Mouse (Mus musculus) midbrain, embryonic 16.5 days (tissue): ENCODE results near the gene Cdc42bpb. TPM values are rescaled to one million over a fixed set of nuclear protein-coding genes. Genes with fewer than 3 reads are reported as not detected.

Source experiments
- ATAC-seq: fragments of 200-750 bp; cut with Nextera tagmentation; 2 replicates; pipeline ENCODE4 v1.8.0; 2017; ENCODE audit warnings: moderate TSS enrichment
- H3K27ac ChIP-seq: fragments of 300-500 bp; sonication (generic); 2 replicates; pipeline ENCODE4 v1.5.1; 2014; ENCODE audit warnings: mild to moderate bottlenecking, low read length, mixed read lengths
- H3K27me3 ChIP-seq: fragments of 300-500 bp; sonication (generic); 2 replicates; pipeline ENCODE4 v1.6.1; 2014; ENCODE audit warnings: low read depth, low read length, mixed read lengths; ENCODE audit not compliant: control insufficient read depth, insufficient read depth
- H3K36me3 ChIP-seq: fragments of 300-500 bp; sonication (generic); 2 replicates; pipeline ENCODE4 v1.6.1; 2014; ENCODE audit warnings: mild to moderate bottlenecking, low read length, moderate library complexity, mixed read lengths; ENCODE audit not compliant: control insufficient read depth, insufficient read depth
- H3K4me1 ChIP-seq: fragments of 300-500 bp; sonication (generic); 2 replicates; pipeline ENCODE4 v1.6.1; 2014; ENCODE audit warnings: mild to moderate bottlenecking, low read length, mixed read lengths; ENCODE audit not compliant: control insufficient read depth, insufficient read depth
- H3K4me2 ChIP-seq: fragments of 300-500 bp; sonication (generic); 2 replicates; pipeline ENCODE4 v1.6.1; 2014; ENCODE audit warnings: mild to moderate bottlenecking, low read length, mixed read lengths
- H3K4me3 ChIP-seq: fragments of 300-500 bp; sonication (generic); 2 replicates; pipeline ENCODE4 v1.5.1; 2014; ENCODE audit warnings: low read depth, mild to moderate bottlenecking, low read length, moderate library complexity, mixed read lengths
- H3K9ac ChIP-seq: fragments of 300-500 bp; sonication (generic); 2 replicates; pipeline ENCODE4 v1.6.1; 2014; ENCODE audit warnings: low read depth, low read length, mixed read lengths
- H3K9me3 ChIP-seq: fragments of 300-500 bp; sonication (generic); replicated peaks from 2 replicates; pipeline ENCODE4 v1.6.1; 2014; ENCODE audit warnings: mild to moderate bottlenecking, low read length, mixed read lengths; ENCODE audit not compliant: control insufficient read depth, poor library complexity, severe bottlenecking
- WGBS: fragments of 180-500 bp; shearing (Covaris S2); extraction: QIAGEN DNeasy Blood & Tissue Kit; methylation state at CpG from one replicate; pipeline ENCODE4 v1.1.7; 2014; 5-methylcytosine and 5-hydroxymethylcytosine counted together
- polyA plus RNA-seq: library from polyadenylated mRNA; unstranded; fragments of >200 nt; fragmentation: Nextera tagmentation; extraction: Ambion mirVana; gene quantifications from 2 replicates; pipeline ENCODE4 v1.2.1, GENCODE M21; 2015

Cdc42bpb gene
- polyA plus RNA-seq, 1 experiment from 2014 or later = 40.2 TPM

- no peak overlapping the region for H3K27ac ChIP-seq
- H3K36me3 ChIP-seq = peaks cover 22% of the 10 kb centered on the region
- H3K4me1 ChIP-seq = no peaks in the 10 kb centered on the region
- no peak overlapping the region for H3K4me2 ChIP-seq
- H3K9ac ChIP-seq = no peak overlapping the region
- ATAC-seq = no peak
- no peaks in the 10 kb centered on the region for H3K27me3 ChIP-seq
- no peaks in the 10 kb centered on the region for H3K9me3 ChIP-seq
- H3K4me3 ChIP-seq = no peak overlapping the region
- WGBS = 82% methylated on average over 15 of the region's 15 CpGs
Measured at GRCm38 (mm10) chr12:111333020-111333605, 44.4 kb downstream of the Cdc42bpb start.

DNA sequence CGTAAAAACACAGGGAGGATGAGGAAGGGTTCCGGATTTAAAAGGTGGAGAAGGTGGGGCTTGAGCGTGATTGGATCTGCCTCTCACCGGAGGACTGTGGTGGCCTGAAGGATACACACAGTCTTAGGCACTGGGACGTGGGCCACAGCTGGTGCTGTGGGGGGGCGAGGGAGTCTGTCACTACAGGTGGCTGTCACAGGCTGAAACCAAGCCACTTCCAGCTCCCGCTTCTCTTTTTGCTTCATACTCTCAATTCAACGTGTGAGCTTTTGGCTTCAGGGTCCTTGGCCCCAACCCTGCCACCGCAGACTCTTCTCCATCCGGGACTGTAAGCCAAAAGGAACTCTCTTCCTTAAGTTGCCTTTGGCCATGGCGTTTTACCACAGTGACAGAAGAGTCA lies 45.1 kb downstream of the Cdc42bpb start:
- no peak overlapping the region for H3K4me3 ChIP-seq
- H3K27ac ChIP-seq = no peak overlapping the region
- no peak overlapping the region for H3K4me2 ChIP-seq
- ATAC-seq = no peak
- no peaks in the 10 kb centered on the region for H3K27me3 ChIP-seq
- H3K36me3 ChIP-seq = peaks cover 21% of the 10 kb centered on the region
- H3K9me3 ChIP-seq = no peaks in the 10 kb centered on the region
- no peak overlapping the region for H3K9ac ChIP-seq
- no peaks in the 10 kb centered on the region for H3K4me1 ChIP-seq
- WGBS = 94% methylated on average over 11 of the region's 11 CpGs

DNA sequence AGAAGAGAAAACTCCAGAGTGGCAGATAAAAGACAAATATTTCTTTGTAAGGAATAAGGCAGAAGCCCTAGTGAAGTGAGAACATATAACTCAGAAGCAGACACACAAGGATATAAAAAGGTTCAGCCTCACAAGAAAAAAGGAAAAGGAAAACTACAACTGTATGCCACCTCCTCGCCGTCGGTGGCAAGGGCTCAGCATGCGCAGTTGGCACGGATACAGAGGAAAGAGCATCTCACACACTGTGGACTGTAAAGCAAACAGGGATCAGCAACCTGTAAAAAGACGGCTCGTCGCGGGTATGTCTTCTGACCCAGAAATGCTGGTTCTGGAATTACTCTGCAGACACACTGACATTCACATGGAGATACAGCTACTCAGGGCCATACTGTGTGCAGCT lies 45.9 kb downstream of the Cdc42bpb start:
- no peak overlapping the region for H3K4me2 ChIP-seq
- H3K9me3 ChIP-seq = no peaks in the 10 kb centered on the region
- H3K27ac ChIP-seq = no peak overlapping the region
- H3K27me3 ChIP-seq = no peaks in the 10 kb centered on the region
- no peak overlapping the region for H3K9ac ChIP-seq
- H3K4me1 ChIP-seq = no peaks in the 10 kb centered on the region
- 95% methylated on average over 9 of the region's 9 CpGs for WGBS
- peaks cover 23% of the 10 kb centered on the region for H3K36me3 ChIP-seq
- no peak overlapping the region for H3K4me3 ChIP-seq
- no peak for ATAC-seq

DNA sequence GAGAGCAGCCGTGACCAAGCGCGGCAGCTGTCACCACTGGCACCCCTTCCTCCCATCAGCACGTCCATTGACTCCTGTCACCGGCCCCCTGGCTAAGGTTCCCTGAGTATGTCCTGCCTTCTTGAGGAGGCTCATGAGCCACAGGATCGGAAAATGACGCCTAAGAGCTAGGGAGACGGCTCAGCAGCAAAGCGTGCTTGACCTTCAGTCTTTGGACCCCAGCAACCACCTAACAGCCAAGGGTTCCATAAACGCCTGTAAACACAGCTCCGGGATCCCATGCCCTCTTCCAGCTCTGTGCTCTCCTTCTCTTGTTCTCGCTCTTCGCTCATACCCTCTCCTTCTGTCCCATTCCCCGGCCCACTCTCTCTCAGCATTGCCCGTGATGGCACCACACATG lies 48.2 kb downstream of the Cdc42bpb start:
- no peaks in the 10 kb centered on the region for H3K27me3 ChIP-seq
- H3K4me1 ChIP-seq = no peaks in the 10 kb centered on the region
- 97% methylated on average over 15 of the region's 15 CpGs for WGBS
- H3K4me3 ChIP-seq = no peak overlapping the region
- peaks cover 24% of the 10 kb centered on the region for H3K36me3 ChIP-seq
- no peak overlapping the region for H3K27ac ChIP-seq
- no peaks in the 10 kb centered on the region for H3K9me3 ChIP-seq
- ATAC-seq = no peak
- no peak overlapping the region for H3K4me2 ChIP-seq
- H3K9ac ChIP-seq = no peak overlapping the region

DNA sequence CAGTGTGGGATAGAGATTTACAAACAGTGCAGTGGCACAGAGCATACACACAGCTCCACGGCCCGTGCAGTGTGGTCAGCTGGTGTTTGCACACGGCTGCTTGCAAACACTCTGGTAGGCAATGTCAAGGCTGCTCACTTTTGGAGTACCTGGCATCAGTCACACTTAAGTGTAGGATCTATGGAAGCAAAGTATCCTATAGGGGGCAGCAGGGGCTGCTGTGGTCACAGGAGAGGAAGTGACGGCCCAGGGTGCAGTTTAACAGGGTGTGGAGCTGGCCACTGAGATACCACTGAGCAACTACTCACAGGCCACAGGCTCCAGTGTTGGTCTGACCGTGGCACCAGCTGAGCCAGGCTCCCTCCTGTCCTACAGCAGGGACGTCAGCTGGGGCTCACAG lies 49.2 kb downstream of the Cdc42bpb start:
- Histone ChIP-seq H3K27me3 (no peaks in the 10 kb centered on the region), H3K9ac (no peak overlapping the region), H3K4me3 (no peak overlapping the region), H3K27ac (no peak overlapping the region), H3K4me2 (no peak overlapping the region), H3K36me3 (peaks cover 31% of the 10 kb centered on the region), H3K4me1 (no peaks in the 10 kb centered on the region), H3K9me3 (no peaks in the 10 kb centered on the region)
- WGBS = 87% methylated on average over 6 of the region's 6 CpGs
- ATAC-seq = no peak

DNA sequence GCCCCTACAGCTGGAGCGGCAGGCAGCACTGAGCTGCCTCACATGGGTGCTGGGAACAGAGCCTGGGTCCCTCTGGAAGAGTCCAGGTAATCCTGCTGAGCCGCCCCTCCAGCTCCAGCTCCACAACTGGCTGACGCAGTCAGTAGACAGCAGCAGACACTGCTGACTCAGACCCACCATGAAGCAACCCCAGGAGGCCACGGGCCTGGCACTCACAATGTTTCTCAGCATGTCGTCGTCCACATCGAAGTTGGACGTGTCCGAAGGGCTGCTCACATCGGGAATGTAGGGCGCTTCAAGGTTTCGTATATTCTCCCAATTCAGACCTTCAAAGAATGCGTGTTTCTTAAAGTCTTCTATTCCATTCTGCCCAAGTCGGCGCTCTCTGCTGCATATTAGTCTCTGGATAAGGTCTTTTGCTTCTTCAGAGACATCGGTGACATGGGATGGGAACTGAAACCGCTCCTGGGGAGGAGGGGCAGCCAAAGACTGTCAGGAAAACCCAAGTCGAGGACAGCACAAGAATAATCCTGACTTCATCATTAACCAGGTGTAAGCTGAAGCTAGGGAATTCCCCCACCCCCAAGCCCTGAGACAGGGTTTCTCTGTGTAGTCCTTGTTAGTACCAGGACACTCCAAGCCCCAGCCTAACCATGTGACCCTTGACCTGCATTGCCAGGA lies 51.6 kb downstream of the Cdc42bpb start:
- H3K27me3 ChIP-seq = no peaks in the 10 kb centered on the region
- no peak for ATAC-seq
- H3K36me3 ChIP-seq = peaks cover 53% of the 10 kb centered on the region
- H3K27ac ChIP-seq = no peak overlapping the region
- H3K4me1 ChIP-seq = no peaks in the 10 kb centered on the region
- H3K4me3 ChIP-seq = no peak overlapping the region
- H3K9me3 ChIP-seq = no peaks in the 10 kb centered on the region
- 91% methylated on average over 18 of the region's 18 CpGs for WGBS
- H3K4me2 ChIP-seq = no peak overlapping the region
- no peak overlapping the region for H3K9ac ChIP-seq

GRCm38 (mm10) chr12:111324949-111325348 lies 52.6 kb downstream of the Cdc42bpb start:
- Histone ChIP-seq H3K4me3 (no peak overlapping the region), H3K9me3 (no peaks in the 10 kb centered on the region), H3K4me1 (no peaks in the 10 kb centered on the region), H3K36me3 (peaks cover 58% of the 10 kb centered on the region), H3K27ac (no peak overlapping the region), H3K9ac (no peak overlapping the region), H3K27me3 (no peaks in the 10 kb centered on the region), H3K4me2 (no peak overlapping the region)
- ATAC-seq = no peak
- 95% methylated on average over 12 of the region's 12 CpGs for WGBS

- H3K9me3 ChIP-seq = no peaks in the 10 kb centered on the region
- H3K27ac ChIP-seq = no peak overlapping the region
- 96% methylated on average over 21 of the region's 21 CpGs for WGBS
- ATAC-seq = no peak
- peaks cover 62% of the 10 kb centered on the region for H3K36me3 ChIP-seq
- no peaks in the 10 kb centered on the region for H3K27me3 ChIP-seq
- no peak overlapping the region for H3K4me3 ChIP-seq
- no peak overlapping the region for H3K9ac ChIP-seq
- no peaks in the 10 kb centered on the region for H3K4me1 ChIP-seq
- H3K4me2 ChIP-seq = no peak overlapping the region
Measured at GRCm38 (mm10) chr12:111324536-111324935, 53.0 kb downstream of the Cdc42bpb start.

GRCm38 (mm10) chr12:111323423-111323822 lies 54.1 kb downstream of the Cdc42bpb start:
- no peak overlapping the region for H3K4me2 ChIP-seq
- no peak overlapping the region for H3K9ac ChIP-seq
- no peak overlapping the region for H3K27ac ChIP-seq
- H3K36me3 ChIP-seq = peaks cover 70% of the 10 kb centered on the region
- no peaks in the 10 kb centered on the region for H3K9me3 ChIP-seq
- H3K4me1 ChIP-seq = no peaks in the 10 kb centered on the region
- WGBS = 96% methylated on average over 4 of the region's 4 CpGs
- no peaks in the 10 kb centered on the region for H3K27me3 ChIP-seq
- no peak for ATAC-seq
- H3K4me3 ChIP-seq = no peak overlapping the region
